Mouse (Mus musculus): ENCODE results near the gene Ablim1. TPM values are rescaled to one million over a fixed set of nuclear protein-coding genes. Genes with fewer than 3 reads are reported as not detected.

Gene Ablim1
- total RNA-seq, 2 experiments from 2014 or later = 417 to 451 TPM

GRCm38 (mm10) chr19:57177334-57177733 lies 137.4 kb downstream of the Ablim1 start:
- DNase-seq (ENCODE audit: low spot score) = no peak
- intact Hi-C loops (cut with DNase I) = no loop called here

GRCm38 (mm10) chr19:57175077-57175476 lies 139.6 kb downstream of the Ablim1 start:
- intact Hi-C loops (cut with DNase I) = no loop called here
- no peak for DNase-seq (ENCODE audit: low spot score)

- DNase-seq (ENCODE audit: low spot score) = no peak
- intact Hi-C loops (cut with DNase I) = no loop called here
Measured at GRCm38 (mm10) chr19:57174541-57174940, 140.2 kb downstream of the Ablim1 start.

GRCm38 (mm10) chr19:57174045-57174444 lies 140.7 kb downstream of the Ablim1 start:
- DNase-seq (ENCODE audit: low spot score) = no peak
- intact Hi-C loops (cut with DNase I) = no loop called here

GRCm38 (mm10) chr19:57172321-57172720 lies 142.4 kb downstream of the Ablim1 start:
- no peak for DNase-seq (ENCODE audit: low spot score)
- intact Hi-C loops (cut with DNase I) = no loop called here

GRCm38 (mm10) chr19:57170880-57171279 lies 143.8 kb downstream of the Ablim1 start:
- DNase-seq (ENCODE audit: low spot score) = no peak
- intact Hi-C loops (cut with DNase I) = no loop called here

- intact Hi-C loops (cut with DNase I) = no loop called here
- no peak for DNase-seq (ENCODE audit: low spot score)
Measured at GRCm38 (mm10) chr19:57169485-57169884, 145.2 kb downstream of the Ablim1 start.

GRCm38 (mm10) chr19:57167721-57168120 lies 147.0 kb downstream of the Ablim1 start:
- DNase-seq (ENCODE audit: low spot score) = no peak
- intact Hi-C loops (cut with DNase I) = no loop called here

- intact Hi-C loops (cut with DNase I) = loop anchor here (5.0 kb wide), 1 partner anchor 92 kb away; no protein-coding TSS in a partner anchor
- DNase-seq (ENCODE audit: low spot score) = no peak
Measured at GRCm38 (mm10) chr19:57164882-57165281, 149.8 kb downstream of the Ablim1 start.

GRCm38 (mm10) chr19:57163315-57163714 lies 151.4 kb downstream of the Ablim1 start:
- intact Hi-C loops (cut with DNase I) = loop anchor here (2.0 to 5.0 kb wide), 2 partner anchors 33 to 94 kb away; no protein-coding TSS in a partner anchor

GRCm38 (mm10) chr19:57161978-57162727 lies 152.6 kb downstream of the Ablim1 start:
- no peak for DNase-seq (ENCODE audit: low spot score)

More at GRCm38 (mm10) chr19:57163315-57163714, 151.4 kb downstream of the Ablim1 start:
- DNase-seq (ENCODE audit: low spot score) = no peak

GRCm38 (mm10) chr19:57161010-57161660 lies 153.6 kb downstream of the Ablim1 start:
- no peak for DNase-seq (ENCODE audit: low spot score)
- intact Hi-C loops (cut with DNase I) = loop anchor here (2.0 to 5.0 kb wide), 2 partner anchors 22 to 96 kb away; no protein-coding TSS in a partner anchor

More at GRCm38 (mm10) chr19:57161978-57162727, 152.6 kb downstream of the Ablim1 start:
- intact Hi-C loops (cut with DNase I) = loop anchor here (1.0 to 5.0 kb wide), 4 partner anchors 23 to 164 kb away; no protein-coding TSS in a partner anchor

- intact Hi-C loops (cut with DNase I) = loop anchor here (10.0 kb wide), 1 partner anchor 487 kb away; no protein-coding TSS in a partner anchor
- DNase-seq (ENCODE audit: low spot score) = no peak
Measured at GRCm38 (mm10) chr19:57157731-57158343, 156.9 kb downstream of the Ablim1 start.

GRCm38 (mm10) chr19:57155121-57155884 lies 159.4 kb downstream of the Ablim1 start:
- DNase-seq (ENCODE audit: low spot score) = no peak
- intact Hi-C loops (cut with DNase I) = loop anchor here (10.0 kb wide), 1 partner anchor 489 kb away; no protein-coding TSS in a partner anchor

- DNase-seq (ENCODE audit: low spot score) = peak; percentile 45
Measured at GRCm38 (mm10) chr19:57152357-57152756, 162.4 kb downstream of the Ablim1 start.

GRCm38 (mm10) chr19:57151504-57151903 lies 163.2 kb downstream of the Ablim1 start:
- intact Hi-C loops (cut with DNase I) = loop anchor here (10.0 kb wide), 1 partner anchor 493 kb away; no protein-coding TSS in a partner anchor
- no peak for DNase-seq (ENCODE audit: low spot score)

More at GRCm38 (mm10) chr19:57152357-57152756, 162.4 kb downstream of the Ablim1 start:
- intact Hi-C loops (cut with DNase I) = loop anchor here (10.0 kb wide), 1 partner anchor 492 kb away; no protein-coding TSS in a partner anchor

GRCm38 (mm10) chr19:57150275-57150674 lies 164.4 kb downstream of the Ablim1 start:
- intact Hi-C loops (cut with DNase I) = loop anchor here (10.0 kb wide), 1 partner anchor 495 kb away; no protein-coding TSS in a partner anchor

GRCm38 (mm10) chr19:57147746-57148145 lies 167.0 kb downstream of the Ablim1 start:
- DNase-seq (ENCODE audit: low spot score) = no peak
- intact Hi-C loops (cut with DNase I) = no loop called here

More at GRCm38 (mm10) chr19:57150275-57150674, 164.4 kb downstream of the Ablim1 start:
- no peak for DNase-seq (ENCODE audit: low spot score)

- DNase-seq (ENCODE audit: low spot score) = no peak
- intact Hi-C loops (cut with DNase I) = no loop called here
Measured at GRCm38 (mm10) chr19:57146936-57147335, 167.8 kb downstream of the Ablim1 start.
